Mouse (Mus musculus) embryonic facial prominence, embryonic 10.5 days (tissue): ENCODE data around the gene Elovl5. TPM values are rescaled to one million over a fixed set of nuclear protein-coding genes. Genes with fewer than 3 reads are reported as not detected.
A peak's percentile ranks its signal among the peaks of the same experiment; 100 is the strongest.

ENCODE experiments used
- DNase-seq: peaks from one replicate; pipeline ENCODE4 v3.0.0-alpha.2; 2017; ENCODE audit warnings: low spot score
- H3K27ac ChIP-seq: fragments of 300-500 bp; sonication (generic); replicated peaks from 2 replicates; pipeline ENCODE4 v1.5.1; 2016; ENCODE audit warnings: mild to moderate bottlenecking
- H3K27me3 ChIP-seq: fragments of 300-500 bp; sonication (generic); replicated peaks from 2 replicates; pipeline ENCODE4 v1.6.1; 2016; ENCODE audit warnings: low read depth, mild to moderate bottlenecking; ENCODE audit not compliant: poor library complexity, severe bottlenecking
- H3K36me3 ChIP-seq: fragments of 300-500 bp; sonication (generic); replicated peaks from 2 replicates; pipeline ENCODE4 v1.6.1; 2016; ENCODE audit warnings: mild to moderate bottlenecking, moderate library complexity
- H3K4me1 ChIP-seq: fragments of 300-500 bp; sonication (generic); 2 replicates; pipeline ENCODE4 v1.6.1; 2016
- H3K4me3 ChIP-seq: fragments of 300-500 bp; sonication (generic); 2 replicates; pipeline ENCODE4 v1.5.1; 2016; ENCODE audit warnings: mild to moderate bottlenecking, moderate library complexity
- H3K9me3 ChIP-seq: fragments of 300-500 bp; sonication (generic); 2 replicates; pipeline ENCODE4 v1.6.1; 2016; ENCODE audit warnings: mild to moderate bottlenecking
- WGBS: fragments of 180-500 bp; shearing (Covaris S2); methylation state at CpG from one replicate; pipeline ENCODE4 v1.1.7; 2016; 5-methylcytosine and 5-hydroxymethylcytosine counted together
- polyA plus RNA-seq: library from polyadenylated mRNA; unstranded; fragments of >200 nt; fragmentation: Nextera tagmentation; extraction: Ambion mirVana; gene quantifications from 2 replicates; pipeline ENCODE4 v1.2.1, GENCODE M21; 2016

The Elovl5 gene
- polyA plus RNA-seq, 1 experiment from 2014 or later, result 90.4 TPM

GRCm38 (mm10) chr9:77948214-77948613, 31.1 kb downstream of the Elovl5 start:
- H3K4me1 ChIP-seq, result peaks cover 38% of the 10 kb centered on the region
- peaks cover 10% of the 10 kb centered on the region; the same call in 1 of the 2 replicates for H3K36me3 ChIP-seq
- H3K4me3 ChIP-seq, result no peak overlapping the region
- H3K27me3 ChIP-seq, result no peaks in the 10 kb centered on the region
- no peaks in the 10 kb centered on the region for H3K9me3 ChIP-seq
- H3K27ac ChIP-seq, result no peak overlapping the region
- 88% methylated on average over 2 of the region's 2 CpGs for WGBS
- no peak for DNase-seq

- Histone ChIP-seq H3K4me1 (peaks cover 46% of the 10 kb centered on the region), H3K9me3 (no peaks in the 10 kb centered on the region), H3K27ac (peak overlapping the region; percentile 26; the same call in 1 of the 2 replicates), H3K36me3 (peaks cover 10% of the 10 kb centered on the region; the same call in 1 of the 2 replicates), H3K4me3 (no peak overlapping the region), H3K27me3 (no peaks in the 10 kb centered on the region)
- no peak for DNase-seq
- 32% methylated on average over 7 of the region's 7 CpGs for WGBS
Observed at GRCm38 (mm10) chr9:77949753-77950268, 32.6 kb downstream of the Elovl5 start.

GRCm38 (mm10) chr9:77950841-77951475, 33.8 kb downstream of the Elovl5 start:
- no peak overlapping the region for H3K4me3 ChIP-seq
- WGBS, result 85% methylated on average over 7 of the region's 7 CpGs
- H3K9me3 ChIP-seq, result no peaks in the 10 kb centered on the region
- H3K4me1 ChIP-seq, result peaks cover 44% of the 10 kb centered on the region
- DNase-seq, result no peak
- no peaks in the 10 kb centered on the region for H3K27me3 ChIP-seq
- peaks cover 10% of the 10 kb centered on the region; the same call in 1 of the 2 replicates for H3K36me3 ChIP-seq
- no peak overlapping the region for H3K27ac ChIP-seq

- Histone ChIP-seq H3K9me3 (no peaks in the 10 kb centered on the region), H3K36me3 (peaks cover 12% of the 10 kb centered on the region; the same call in 1 of the 2 replicates), H3K27ac (no peak overlapping the region), H3K4me1 (peaks cover 40% of the 10 kb centered on the region), H3K4me3 (no peak overlapping the region), H3K27me3 (no peaks in the 10 kb centered on the region)
- 76% methylated on average over 7 of the region's 7 CpGs for WGBS
- no peak for DNase-seq
Observed at GRCm38 (mm10) chr9:77951971-77952370, 34.8 kb downstream of the Elovl5 start.

- no peak overlapping the region for H3K27ac ChIP-seq
Observed at GRCm38 (mm10) chr9:77953053-77953452, 35.9 kb downstream of the Elovl5 start.

GRCm38 (mm10) chr9:77954496-77954895, 37.3 kb downstream of the Elovl5 start:
- no peak for DNase-seq
- no peaks in the 10 kb centered on the region for H3K9me3 ChIP-seq
- H3K36me3 ChIP-seq, result peaks cover 28% of the 10 kb centered on the region
- no peak overlapping the region for H3K4me3 ChIP-seq
- no peaks in the 10 kb centered on the region for H3K27me3 ChIP-seq
- H3K4me1 ChIP-seq, result peaks cover 36% of the 10 kb centered on the region
- 89% methylated on average over 7 of the region's 7 CpGs for WGBS
- H3K27ac ChIP-seq, result no peak overlapping the region

More at GRCm38 (mm10) chr9:77953053-77953452, 35.9 kb downstream of the Elovl5 start:
- H3K4me3 ChIP-seq, result no peak overlapping the region
- peaks cover 13% of the 10 kb centered on the region for H3K36me3 ChIP-seq
- WGBS, result 82% methylated on average over 8 of the region's 8 CpGs
- H3K9me3 ChIP-seq, result no peaks in the 10 kb centered on the region
- no peak for DNase-seq
- H3K27me3 ChIP-seq, result no peaks in the 10 kb centered on the region
- H3K4me1 ChIP-seq, result peaks cover 40% of the 10 kb centered on the region

- DNase-seq, result no peak
- Histone ChIP-seq H3K27me3 (no peaks in the 10 kb centered on the region), H3K4me3 (no peak overlapping the region), H3K4me1 (peaks cover 31% of the 10 kb centered on the region), H3K36me3 (peaks cover 32% of the 10 kb centered on the region), H3K9me3 (no peaks in the 10 kb centered on the region), H3K27ac (no peak overlapping the region)
- WGBS, result 91% methylated on average over 3 of the region's 3 CpGs
Observed at GRCm38 (mm10) chr9:77954981-77955380, 37.8 kb downstream of the Elovl5 start.

- Histone ChIP-seq H3K27ac (no peak overlapping the region), H3K27me3 (no peaks in the 10 kb centered on the region), H3K9me3 (no peaks in the 10 kb centered on the region), H3K36me3 (peaks cover 35% of the 10 kb centered on the region), H3K4me3 (no peak overlapping the region), H3K4me1 (peaks cover 31% of the 10 kb centered on the region)
- WGBS, result 95% methylated on average over 2 of the region's 2 CpGs
- no peak for DNase-seq
Observed at GRCm38 (mm10) chr9:77955511-77955910, 38.3 kb downstream of the Elovl5 start.

GRCm38 (mm10) chr9:77955964-77956363, 38.8 kb downstream of the Elovl5 start:
- Histone ChIP-seq H3K4me1 (peaks cover 26% of the 10 kb centered on the region), H3K4me3 (no peak overlapping the region), H3K27me3 (no peaks in the 10 kb centered on the region), H3K36me3 (peaks cover 39% of the 10 kb centered on the region), H3K27ac (no peak overlapping the region), H3K9me3 (no peaks in the 10 kb centered on the region)
- 89% methylated on average over 8 of the region's 8 CpGs for WGBS
- DNase-seq, result no peak

GRCm38 (mm10) chr9:77958327-77958726, 41.2 kb downstream of the Elovl5 start:
- Histone ChIP-seq H3K4me1 (peaks cover 16% of the 10 kb centered on the region), H3K27ac (no peak overlapping the region), H3K27me3 (no peaks in the 10 kb centered on the region), H3K4me3 (no peak overlapping the region), H3K9me3 (no peaks in the 10 kb centered on the region), H3K36me3 (peaks cover 60% of the 10 kb centered on the region)
- 88% methylated on average over 7 of the region's 7 CpGs for WGBS
- no peak for DNase-seq

- Histone ChIP-seq H3K27me3 (no peaks in the 10 kb centered on the region), H3K36me3 (peaks cover 60% of the 10 kb centered on the region), H3K27ac (no peak overlapping the region), H3K9me3 (no peaks in the 10 kb centered on the region), H3K4me3 (no peak overlapping the region), H3K4me1 (peaks cover 23% of the 10 kb centered on the region)
- WGBS, result 92% methylated on average over 12 of the region's 12 CpGs
- no peak for DNase-seq
Observed at GRCm38 (mm10) chr9:77959759-77960158, 42.6 kb downstream of the Elovl5 start.

- no peak for DNase-seq
- no peak overlapping the region for H3K4me3 ChIP-seq
- no peaks in the 10 kb centered on the region for H3K9me3 ChIP-seq
- 93% methylated on average over 6 of the region's 6 CpGs for WGBS
- no peaks in the 10 kb centered on the region for H3K27me3 ChIP-seq
- peaks cover 63% of the 10 kb centered on the region for H3K36me3 ChIP-seq
- no peak overlapping the region for H3K27ac ChIP-seq
- peaks cover 28% of the 10 kb centered on the region for H3K4me1 ChIP-seq
Observed at GRCm38 (mm10) chr9:77961350-77961749, 44.2 kb downstream of the Elovl5 start.

- peak; percentile 55 for DNase-seq
- Histone ChIP-seq H3K4me1 (peaks cover 28% of the 10 kb centered on the region), H3K27ac (peak overlapping the region; percentile 64), H3K4me3 (no peak overlapping the region), H3K27me3 (no peaks in the 10 kb centered on the region), H3K9me3 (no peaks in the 10 kb centered on the region), H3K36me3 (peaks cover 53% of the 10 kb centered on the region)
- 33% methylated on average over 14 of the region's 14 CpGs for WGBS
Observed at GRCm38 (mm10) chr9:77964084-77964483, 46.9 kb downstream of the Elovl5 start.
